Mouse (Mus musculus) stomach, postnatal 0 days (tissue): ENCODE measurements around the gene 1700001P01Rik.

ENCODE experiments used
- CTCF ChIP-seq: IDR thresholded peaks from 2 replicates; pipeline ENCODE4 v1.5.1; 2016; ENCODE audit warnings: antibody characterized with exemption, low read depth, mild to moderate bottlenecking, moderate library complexity
- EP300 ChIP-seq: optimal IDR thresholded peaks from 2 replicates; pipeline ENCODE3; 2016; ENCODE audit warnings: antibody characterized with exemption

GRCm38 (mm10) chr11:97808093-97808492 is 32.4 kb upstream of the 1700001P01Rik start:
- TF ChIP-seq CTCF (no peak), EP300 (peak; percentile 21)
